Mouse (Mus musculus): Measurements from ENCODE around the gene Uchl1. TPM values are rescaled to one million over a fixed set of nuclear protein-coding genes. Genes with fewer than 3 reads are reported as not detected.

Gene Uchl1
- polyA plus RNA-seq (2017; shearing (Covaris generic)): not detected

GRCm38 (mm10) chr5:66675983-66676382 is at the start of gene Uchl1:
TSS of gene Uchl1 (plus strand) at chr5:66676091.

Other genes starting within 250 kb of the Uchl1 start
- 2.7 TPM for gene Apbb2, start 57.3 kb upstream of the Uchl1 start, polyA plus RNA-seq (2017; shearing (Covaris generic))
- gene Limch1, start 69.7 kb downstream of the Uchl1 start, polyA plus RNA-seq (2017; shearing (Covaris generic)): 0.59 TPM

All from effector memory CD4-positive, alpha-beta T cell, adult 7 months (primary cell).